Mouse (Mus musculus): Measurements from ENCODE around the gene Dync1h1.

GRCm38 (mm10) chr12:110564848-110565247, 36.4 kb upstream of the Dync1h1 start:
- TF ChIP-seq CTCF (IDR thresholded peaks at IDR 0.05; ENCODE audit: control insufficient read depth, insufficient read depth, insufficient replicate concordance, low read depth, low read length) (no peak), POLR2A (IDR thresholded peaks at IDR 0.05; ENCODE audit: control insufficient read depth, low read depth, low read length) (no peak)
